Mouse (Mus musculus) heart, adult 9 months (tissue): ENCODE measurements around the gene Rtn1.

Source experiments
- DNase-seq, 2 experiments: peaks; one replicate each; pipeline ENCODE4 v3.0.0; 2022; ENCODE audit warnings: low spot score in 2 of 2

Rtn1 gene

GRCm38 (mm10) chr12:72232176-72232575 lies 176.7 kb downstream of the Rtn1 start:
- DNase-seq, result no peak

GRCm38 (mm10) chr12:72229451-72230196 lies 179.2 kb downstream of the Rtn1 start:
- no peak for DNase-seq

- DNase-seq, result no peak
Measured at GRCm38 (mm10) chr12:72227731-72228130, 181.1 kb downstream of the Rtn1 start.

- DNase-seq, result no peak
Measured at GRCm38 (mm10) chr12:72225371-72225770, 183.5 kb downstream of the Rtn1 start.

GRCm38 (mm10) chr12:72223557-72224102 lies 185.2 kb downstream of the Rtn1 start:
- DNase-seq, result no peak

- DNase-seq, result peak; percentile 47 to 70
Measured at GRCm38 (mm10) chr12:72213554-72213953, 195.3 kb downstream of the Rtn1 start.

- DNase-seq, result no peak
Measured at GRCm38 (mm10) chr12:72200828-72201227, 208.0 kb downstream of the Rtn1 start.

GRCm38 (mm10) chr12:72197925-72198486 lies 210.8 kb downstream of the Rtn1 start:
- DNase-seq, result peak; percentile 24 to 36

GRCm38 (mm10) chr12:72197434-72197833 lies 211.4 kb downstream of the Rtn1 start:
- DNase-seq, result peak in 1 of 2 experiments; percentile 2

- DNase-seq, result no peak
Measured at GRCm38 (mm10) chr12:72184929-72185328, 223.9 kb downstream of the Rtn1 start, which contains the start of gene Ccdc175. Gene Ccdc175 (minus strand): TSS chr12:72185029.

GRCm38 (mm10) chr12:72179561-72179960 lies 229.3 kb downstream of the Rtn1 start:
- no peak for DNase-seq

- DNase-seq, result no peak
Measured at GRCm38 (mm10) chr12:72178322-72178721, 230.5 kb downstream of the Rtn1 start.
